Mouse (Mus musculus) intestine, postnatal 0 days (tissue): ENCODE measurements at regions not wholly inside any gene's neighbourhood (a gene's known extent, or its start where the extent isn't known, plus 50 kb on each side); places are given as distances from the start of the nearest gene placed in this dataset.
A peak's percentile ranks its signal among the peaks of the same experiment; 100 is the strongest.

Experiments
- ATAC-seq: fragments of 200-750 bp; cut with Nextera tagmentation; 2 replicates; pipeline ENCODE4 v1.8.0; 2017; ENCODE audit warnings: mild to moderate bottlenecking, moderate TSS enrichment, moderate library complexity
- H3K27ac ChIP-seq: fragments of 300-500 bp; sonication (generic); 2 replicates; pipeline ENCODE4 v1.5.1; 2014; ENCODE audit warnings: mild to moderate bottlenecking, low read depth, low read length, moderate library complexity
- H3K27me3 ChIP-seq: fragments of 300-500 bp; sonication (generic); replicated peaks from 2 replicates; pipeline ENCODE4 v1.6.1; 2014; ENCODE audit warnings: low read length, mixed read lengths; ENCODE audit not compliant: control insufficient read depth, insufficient read depth
- H3K36me3 ChIP-seq: fragments of 300-500 bp; sonication (generic); 2 replicates; pipeline ENCODE4 v1.6.1; 2014; ENCODE audit warnings: mild to moderate bottlenecking, moderate library complexity; ENCODE audit not compliant: control insufficient read depth, insufficient read depth
- H3K4me1 ChIP-seq: fragments of 300-500 bp; sonication (generic); replicated peaks from 2 replicates; pipeline ENCODE4 v1.6.1; 2014; ENCODE audit warnings: antibody characterized with exemption, low read length, mixed read lengths; ENCODE audit not compliant: control insufficient read depth, insufficient read depth
- H3K4me2 ChIP-seq: fragments of 300-500 bp; sonication (generic); replicated peaks from 2 replicates; pipeline ENCODE4 v1.6.1; 2014; ENCODE audit warnings: low read depth, mild to moderate bottlenecking, moderate library complexity
- H3K4me3 ChIP-seq: fragments of 300-500 bp; sonication (generic); 2 replicates; pipeline ENCODE4 v1.5.1; 2014; ENCODE audit warnings: low read depth, low read length
- H3K9ac ChIP-seq: fragments of 300-500 bp; sonication (generic); 2 replicates; pipeline ENCODE4 v1.6.1; 2014; ENCODE audit warnings: mild to moderate bottlenecking, low read depth, low read length
- H3K9me3 ChIP-seq: fragments of 300-500 bp; sonication (generic); 2 replicates; pipeline ENCODE4 v1.6.1; 2016; ENCODE audit warnings: mixed run types; ENCODE audit not compliant: control insufficient read depth
- CTCF ChIP-seq: sonication (generic); IDR thresholded peaks from 2 replicates; pipeline ENCODE4 v1.5.1; 2016; ENCODE audit warnings: low read depth, mild to moderate bottlenecking, control low read depth, antibody characterized with exemption, moderate library complexity
- WGBS: fragments of 180-500 bp; shearing (Covaris S2); extraction: QIAGEN DNeasy Blood & Tissue Kit; methylation state at CpG from one replicate; pipeline ENCODE4 v1.1.7; 2014; 5-methylcytosine and 5-hydroxymethylcytosine counted together

- Histone ChIP-seq H3K9ac (no peak overlapping the region), H3K9me3 (no peaks in the 10 kb centered on the region), H3K36me3 (no peaks in the 10 kb centered on the region), H3K4me3 (no peak overlapping the region), H3K27ac (no peak overlapping the region), H3K27me3 (no peaks in the 10 kb centered on the region), H3K4me1 (no peaks in the 10 kb centered on the region), H3K4me2 (no peak overlapping the region)
- 52% methylated on average over 4 of the region's 4 CpGs for WGBS
- no peak for ATAC-seq
- TF ChIP-seq CTCF, result peak; percentile 83
These were observed 54.0 kb upstream of the Usp47 start for GRCm38 (mm10) chr7:111969198-111969887.

GRCm38 (mm10) chr7:111968261-111968660 lies 55.0 kb upstream of the Usp47 start:
- Histone ChIP-seq H3K27me3 (no peaks in the 10 kb centered on the region), H3K4me1 (no peaks in the 10 kb centered on the region), H3K27ac (no peak overlapping the region), H3K4me2 (no peak overlapping the region), H3K36me3 (no peaks in the 10 kb centered on the region), H3K9me3 (no peaks in the 10 kb centered on the region), H3K9ac (no peak overlapping the region), H3K4me3 (no peak overlapping the region)
- 60% methylated on average over 5 of the region's 5 CpGs for WGBS
- no peak for TF ChIP-seq CTCF
- no peak for ATAC-seq

- no peak for TF ChIP-seq CTCF
- Histone ChIP-seq H3K9ac (no peak overlapping the region), H3K27ac (no peak overlapping the region), H3K4me2 (no peak overlapping the region), H3K4me3 (no peak overlapping the region), H3K4me1 (no peaks in the 10 kb centered on the region), H3K9me3 (no peaks in the 10 kb centered on the region), H3K27me3 (no peaks in the 10 kb centered on the region), H3K36me3 (no peaks in the 10 kb centered on the region)
- 71% methylated on average over 3 of the region's 3 CpGs for WGBS
- no peak for ATAC-seq
These were observed 56.6 kb upstream of the Usp47 start for GRCm38 (mm10) chr7:111966716-111967115.

GRCm38 (mm10) chr7:111963969-111964368 lies 59.3 kb upstream of the Usp47 start:
- TF ChIP-seq CTCF, result peak; percentile 30
- 93% methylated on average over 1 of the region's 1 CpGs for WGBS
- Histone ChIP-seq H3K4me2 (no peak overlapping the region), H3K27ac (no peak overlapping the region), H3K36me3 (no peaks in the 10 kb centered on the region), H3K9me3 (no peaks in the 10 kb centered on the region), H3K9ac (no peak overlapping the region), H3K4me3 (no peak overlapping the region), H3K4me1 (no peaks in the 10 kb centered on the region), H3K27me3 (no peaks in the 10 kb centered on the region)
- no peak for ATAC-seq

- no peak for ATAC-seq
- TF ChIP-seq CTCF, result no peak
- H3K27me3 ChIP-seq, result no peaks in the 10 kb centered on the region
- WGBS, result 93% methylated on average over 3 of the region's 3 CpGs
- no peaks in the 10 kb centered on the region for H3K9me3 ChIP-seq
- no peak overlapping the region for H3K4me3 ChIP-seq
- no peaks in the 10 kb centered on the region for H3K36me3 ChIP-seq
- no peak overlapping the region for H3K4me2 ChIP-seq
- H3K27ac ChIP-seq, result no peak overlapping the region
- H3K9ac ChIP-seq, result no peak overlapping the region
- no peaks in the 10 kb centered on the region for H3K4me1 ChIP-seq
These were observed 63.3 kb upstream of the Usp47 start for GRCm38 (mm10) chr7:111959977-111960376.

GRCm38 (mm10) chr7:111956671-111957070 lies 66.6 kb upstream of the Usp47 start:
- no peaks in the 10 kb centered on the region for H3K9me3 ChIP-seq
- H3K4me2 ChIP-seq, result no peak overlapping the region
- H3K27me3 ChIP-seq, result no peaks in the 10 kb centered on the region
- no peaks in the 10 kb centered on the region for H3K4me1 ChIP-seq
- no peak overlapping the region for H3K9ac ChIP-seq
- ATAC-seq, result no peak
- no peak overlapping the region for H3K4me3 ChIP-seq
- TF ChIP-seq CTCF, result no peak
- no peak overlapping the region for H3K27ac ChIP-seq
- 79% methylated on average over 2 of the region's 2 CpGs for WGBS
- H3K36me3 ChIP-seq, result no peaks in the 10 kb centered on the region

GRCm38 (mm10) chr7:111939631-111940030 lies 83.7 kb upstream of the Usp47 start:
- Histone ChIP-seq H3K36me3 (no peaks in the 10 kb centered on the region), H3K4me2 (no peak overlapping the region), H3K27ac (no peak overlapping the region), H3K4me1 (no peaks in the 10 kb centered on the region), H3K4me3 (no peak overlapping the region), H3K9ac (no peak overlapping the region), H3K27me3 (no peaks in the 10 kb centered on the region), H3K9me3 (no peaks in the 10 kb centered on the region)
- ATAC-seq, result no peak
- no peak for TF ChIP-seq CTCF
- WGBS, result 70% methylated on average over 4 of the region's 4 CpGs
